Mouse (Mus musculus) thymus, adult 2 months (tissue): ENCODE data around the gene Fam227a. TPM values are rescaled to one million over a fixed set of nuclear protein-coding genes. Genes with fewer than 3 reads are reported as not detected.

Source experiments
- DNase-seq: peaks from one replicate; pipeline ENCODE4 v3.0.0; 2021
- H3K27ac ChIP-seq: fragments of 200-500 bp; 2 replicates; pipeline ENCODE4 v1.5.1; 2012; ENCODE audit warnings: low read length, control low read depth; ENCODE audit not compliant: control insufficient read depth, insufficient read depth
- H3K27me3 ChIP-seq: fragments of 200-500 bp; 2 replicates; pipeline ENCODE4 v1.6.1; 2012; ENCODE audit warnings: mild to moderate bottlenecking, low read length, moderate library complexity, mixed read lengths; ENCODE audit not compliant: control insufficient read depth, insufficient read depth
- H3K36me3 ChIP-seq: fragments of 200-500 bp; 2 replicates; pipeline ENCODE4 v1.6.1; 2012; ENCODE audit warnings: mild to moderate bottlenecking, low read length, moderate library complexity; ENCODE audit not compliant: control insufficient read depth, insufficient read depth
- H3K4me1 ChIP-seq: fragments of 200-500 bp; replicated peaks from 2 replicates; pipeline ENCODE4 v1.6.1; 2012; ENCODE audit warnings: low read length; ENCODE audit not compliant: control insufficient read depth, insufficient read depth
- H3K4me3 ChIP-seq: fragments of 200-500 bp; 2 replicates; pipeline ENCODE4 v1.5.1; 2012; ENCODE audit warnings: mild to moderate bottlenecking, low read length, control low read depth, moderate library complexity; ENCODE audit not compliant: control insufficient read depth, insufficient read depth
- CTCF ChIP-seq: fragments of 200-500 bp; IDR thresholded peaks from 2 replicates; pipeline ENCODE4 v1.5.1; 2012; ENCODE audit warnings: mild to moderate bottlenecking, control low read depth, low read length, moderate library complexity, borderline replicate concordance; ENCODE audit not compliant: control insufficient read depth, poor library complexity, insufficient read depth; ENCODE audit errors: extremely low read depth
- POLR2A ChIP-seq: fragments of 200-500 bp; IDR thresholded peaks from 2 replicates; pipeline ENCODE4 v1.6.1; 2012; ENCODE audit warnings: mild to moderate bottlenecking, low read length, control low read depth, moderate library complexity; ENCODE audit not compliant: control insufficient read depth, poor library complexity, insufficient read depth; ENCODE audit errors: extremely low read depth
- WGBS: fragments of 180-500 bp; shearing (Covaris S2); methylation state at CpG from one replicate; pipeline ENCODE4 v1.1.7; 2018; 5-methylcytosine and 5-hydroxymethylcytosine counted together
- polyA plus RNA-seq: library from polyadenylated mRNA; depleted of rRNA; stranded (reverse); fragments of >200 nt; gene quantifications from 2 replicates; pipeline ENCODE4 v1.2.3, GENCODE M21; 2012

Gene Fam227a
- polyA plus RNA-seq, 1 experiment, result 1.0 TPM

DNA sequence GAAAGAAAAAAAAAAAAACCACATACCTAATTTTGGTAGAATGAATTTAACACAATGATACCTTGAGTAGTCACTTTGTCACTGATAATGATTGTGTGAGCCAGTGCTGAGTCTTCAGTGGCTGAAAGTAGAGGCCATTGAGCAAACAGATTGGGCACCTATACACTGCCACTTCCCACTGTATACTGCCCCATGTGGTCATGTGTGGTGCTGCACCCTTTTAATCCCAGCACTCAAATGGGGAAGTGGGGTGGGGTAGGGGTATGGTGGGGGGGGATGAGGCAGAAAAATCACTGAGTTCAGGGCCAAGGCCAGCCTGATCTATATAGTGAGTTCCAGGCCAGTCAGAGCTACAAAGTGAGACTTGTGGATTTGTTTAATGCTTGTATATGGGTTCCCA lies 8.2 kb downstream of the Fam227a start:
- no peak overlapping the region for H3K27ac ChIP-seq
- TF ChIP-seq CTCF (no peak), POLR2A (no peak)
- H3K27me3 ChIP-seq, result no peaks in the 10 kb centered on the region
- H3K4me1 ChIP-seq, result no peaks in the 10 kb centered on the region
- peak; percentile 60 for DNase-seq
- no peaks in the 10 kb centered on the region for H3K36me3 ChIP-seq
- no peak overlapping the region for H3K4me3 ChIP-seq

DNA sequence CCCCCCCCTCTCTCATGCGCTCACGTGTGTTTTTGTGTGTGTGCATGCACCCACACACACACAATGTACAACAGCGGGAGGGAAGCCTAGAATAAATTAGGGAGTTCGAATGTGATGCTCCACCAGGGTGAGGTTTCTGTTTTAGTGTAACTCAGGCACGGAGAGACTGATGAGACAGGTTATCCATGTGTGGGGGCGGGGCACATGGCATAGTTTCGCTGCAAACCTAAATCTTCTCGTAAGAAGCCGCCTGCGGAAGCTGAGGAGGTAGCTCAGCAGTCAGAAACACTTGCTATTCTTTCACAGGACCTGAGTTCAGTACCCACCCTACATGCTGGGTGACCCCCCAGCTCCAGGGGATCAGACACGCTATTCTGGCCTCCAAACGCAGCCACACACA lies 10.6 kb downstream of the Fam227a start:
- no peak overlapping the region for H3K27ac ChIP-seq
- WGBS, result 94% methylated on average over 12 of the region's 12 CpGs
- no peaks in the 10 kb centered on the region for H3K36me3 ChIP-seq
- H3K4me1 ChIP-seq, result no peaks in the 10 kb centered on the region
- H3K27me3 ChIP-seq, result no peaks in the 10 kb centered on the region
- TF ChIP-seq CTCF (no peak), POLR2A (no peak)
- no peak overlapping the region for H3K4me3 ChIP-seq
- DNase-seq, result no peak

DNA sequence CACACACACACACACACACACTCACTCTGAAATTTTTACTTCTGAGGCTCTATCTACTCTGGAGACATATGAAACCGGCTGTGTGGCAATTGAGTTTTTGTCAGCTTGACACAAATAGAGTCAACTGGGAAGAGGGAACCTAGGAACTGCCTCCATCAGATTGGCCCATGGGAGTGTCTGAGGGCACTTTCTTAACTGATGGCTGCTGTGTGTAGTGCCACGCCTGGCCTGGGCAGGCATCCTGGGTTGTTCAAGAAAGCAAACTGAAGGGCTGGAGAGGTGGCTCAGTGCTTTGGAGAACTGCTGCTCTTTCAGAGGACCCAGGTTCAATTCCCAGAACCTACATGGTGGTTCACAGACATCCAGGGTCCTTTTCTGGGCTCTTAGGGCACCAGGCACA lies 13.3 kb downstream of the Fam227a start:
- Histone ChIP-seq H3K27me3 (no peaks in the 10 kb centered on the region), H3K4me3 (no peak overlapping the region), H3K27ac (no peak overlapping the region), H3K4me1 (no peaks in the 10 kb centered on the region), H3K36me3 (no peaks in the 10 kb centered on the region)
- no peak for TF ChIP-seq CTCF
- TF ChIP-seq POLR2A, result no peak
- 95% methylated on average over 2 of the region's 2 CpGs for WGBS
- no peak for DNase-seq

DNA sequence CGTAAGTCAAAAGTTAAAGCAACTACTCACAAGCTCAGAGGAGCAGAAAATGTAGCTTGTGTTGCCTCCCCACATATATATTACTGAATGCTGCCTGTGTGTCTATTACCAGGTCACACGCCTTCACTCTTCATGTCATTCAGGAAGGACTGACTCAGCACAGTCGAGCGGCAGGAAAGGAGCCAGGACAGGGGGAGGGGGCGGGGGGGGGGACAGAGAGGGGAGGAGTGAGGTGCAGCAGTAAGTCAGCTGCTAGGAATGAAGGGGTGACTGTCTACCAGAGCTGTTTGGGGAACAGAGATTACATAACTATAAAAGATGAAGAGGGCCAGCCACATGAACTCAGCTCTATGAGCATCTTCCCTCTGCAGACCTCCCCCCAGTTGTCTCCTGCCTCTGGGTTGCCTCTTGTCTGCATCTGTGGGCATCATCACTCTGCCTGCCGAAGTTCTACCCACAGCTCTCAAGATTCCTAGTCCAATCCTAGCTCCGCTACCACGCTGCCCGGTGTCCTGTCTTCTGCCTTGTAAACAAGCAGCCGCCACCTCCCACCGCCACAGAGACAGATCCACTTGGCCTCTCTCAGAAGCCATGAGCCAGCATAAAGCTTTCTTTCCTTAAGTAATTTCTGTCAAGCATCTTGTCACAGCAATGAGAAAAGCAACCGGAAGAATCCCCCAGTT lies 17.5 kb downstream of the Fam227a start:
- WGBS, result 57% methylated on average over 12 of the region's 12 CpGs
- Histone ChIP-seq H3K27me3 (no peaks in the 10 kb centered on the region), H3K4me1 (no peaks in the 10 kb centered on the region), H3K4me3 (no peak overlapping the region), H3K36me3 (no peaks in the 10 kb centered on the region), H3K27ac (no peak overlapping the region)
- TF ChIP-seq POLR2A (no peak), CTCF (no peak)
- DNase-seq, result no peak

DNA sequence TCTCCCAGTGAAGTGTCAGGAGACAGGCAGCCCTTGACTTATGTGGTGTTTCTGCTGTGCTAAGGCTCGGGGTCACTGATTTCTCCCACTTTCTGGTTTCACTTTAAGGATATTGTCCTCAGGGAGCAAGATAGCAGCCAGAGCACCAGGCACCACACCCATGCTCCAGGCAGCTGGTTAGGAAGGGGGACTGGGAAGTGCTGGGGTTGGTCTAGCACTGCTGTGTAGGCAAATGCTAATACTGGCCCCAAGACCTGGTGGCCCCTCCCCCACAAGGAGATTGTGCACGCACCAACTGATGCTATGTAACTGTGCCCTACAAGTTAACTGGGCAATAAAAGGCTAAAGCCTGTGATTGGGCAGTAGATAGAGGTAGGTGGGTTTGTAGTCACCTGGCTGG lies 28.3 kb downstream of the Fam227a start:
- H3K4me1 ChIP-seq, result no peaks in the 10 kb centered on the region
- no peak overlapping the region for H3K4me3 ChIP-seq
- WGBS, result 98% methylated on average over 2 of the region's 2 CpGs
- no peaks in the 10 kb centered on the region for H3K36me3 ChIP-seq
- no peaks in the 10 kb centered on the region for H3K27me3 ChIP-seq
- no peak for DNase-seq
- no peak overlapping the region for H3K27ac ChIP-seq
- TF ChIP-seq POLR2A (no peak), CTCF (no peak)

DNA sequence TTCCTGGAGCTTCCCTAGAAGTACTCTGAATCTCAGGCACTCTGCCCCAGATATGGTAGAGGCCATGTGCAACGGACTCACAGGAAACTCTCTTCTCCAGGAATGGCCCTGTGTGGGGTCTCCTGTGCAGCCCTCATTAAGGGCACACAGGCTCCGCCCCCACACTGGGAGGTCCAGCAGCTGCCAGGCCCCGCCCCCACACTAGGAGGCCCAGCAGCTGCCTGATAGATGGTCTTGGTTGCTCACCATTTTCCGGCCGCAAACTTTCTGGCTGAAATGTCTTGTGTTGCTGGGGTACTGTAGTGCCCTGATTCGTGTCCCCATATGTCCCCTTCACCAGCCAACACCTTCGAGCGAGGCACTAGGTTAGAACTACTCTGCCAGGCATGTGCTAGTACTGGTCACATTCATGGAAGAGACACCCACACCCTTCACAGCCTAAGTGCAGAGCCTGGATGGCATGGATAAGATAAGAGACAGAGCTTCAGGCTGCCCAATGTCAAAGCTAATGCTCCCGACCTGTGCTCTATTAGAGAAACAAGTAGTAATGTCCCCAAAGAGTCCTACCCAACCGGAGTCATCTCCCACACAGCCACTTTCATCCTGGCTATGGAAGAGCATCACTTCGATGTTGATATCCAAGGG lies 38.9 kb downstream of the Fam227a start:
- H3K36me3 ChIP-seq, result no peaks in the 10 kb centered on the region
- no peak overlapping the region for H3K27ac ChIP-seq
- H3K27me3 ChIP-seq, result no peaks in the 10 kb centered on the region
- TF ChIP-seq POLR2A (no peak), CTCF (no peak)
- H3K4me1 ChIP-seq, result no peaks in the 10 kb centered on the region
- DNase-seq, result no peak
- WGBS, result 95% methylated on average over 11 of the region's 11 CpGs
- no peak overlapping the region for H3K4me3 ChIP-seq
